Mouse (Mus musculus) intestine, embryonic 14.5 days (tissue): ENCODE measurements around the gene Map3k5. TPM values are rescaled to one million over a fixed set of nuclear protein-coding genes. Genes with fewer than 3 reads are reported as not detected.

Experiments
- ATAC-seq: fragments of 200-750 bp; cut with Nextera tagmentation; replicated peaks from 2 replicates; pipeline ENCODE4 v1.8.0; 2017; ENCODE audit warnings: low read depth, moderate number of reproducible peaks, moderate TSS enrichment, moderate library complexity; ENCODE audit not compliant: low FRiP score, low TSS enrichment
- DNase-seq: peaks from one replicate; pipeline ENCODE4 v3.0.0-alpha.2; 2018; ENCODE audit warnings: low spot score
- H3K27ac ChIP-seq: fragments of 300-500 bp; sonication (generic); 2 replicates; pipeline ENCODE4 v1.5.1; 2014; ENCODE audit warnings: low read depth, mild to moderate bottlenecking, control low read depth
- H3K27me3 ChIP-seq: fragments of 300-500 bp; sonication (generic); replicated peaks from 2 replicates; pipeline ENCODE4 v1.6.1; 2014; ENCODE audit warnings: low read length, control low read depth; ENCODE audit not compliant: control insufficient read depth, insufficient read depth
- H3K36me3 ChIP-seq: fragments of 300-500 bp; sonication (generic); 2 replicates; pipeline ENCODE4 v1.6.1; 2014; ENCODE audit warnings: low read length, control low read depth; ENCODE audit not compliant: control insufficient read depth, insufficient read depth
- H3K4me1 ChIP-seq: fragments of 300-500 bp; sonication (generic); replicated peaks from 2 replicates; pipeline ENCODE4 v1.6.1; 2014; ENCODE audit warnings: low read length, control low read depth, mixed read lengths; ENCODE audit not compliant: control insufficient read depth, insufficient read depth
- H3K4me2 ChIP-seq: fragments of 300-500 bp; sonication (generic); 2 replicates; pipeline ENCODE4 v1.6.1; 2014; ENCODE audit warnings: low read length
- H3K4me3 ChIP-seq: fragments of 300-500 bp; sonication (generic); 2 replicates; pipeline ENCODE4 v1.5.1; 2014; ENCODE audit warnings: low read depth, low read length, control low read depth, mixed read lengths
- H3K9ac ChIP-seq: fragments of 300-500 bp; sonication (generic); 2 replicates; pipeline ENCODE4 v1.6.1; 2014; ENCODE audit warnings: mild to moderate bottlenecking, low read length
- H3K9me3 ChIP-seq: fragments of 300-500 bp; sonication (generic); 2 replicates; pipeline ENCODE4 v1.6.1; 2016; ENCODE audit warnings: low read length, control low read depth; ENCODE audit not compliant: control insufficient read depth
- WGBS: fragments of 180-500 bp; shearing (Covaris S2); extraction: QIAGEN DNeasy Blood & Tissue Kit; methylation state at CpG from one replicate; pipeline ENCODE4 v1.1.7; 2014; 5-methylcytosine and 5-hydroxymethylcytosine counted together
- polyA plus RNA-seq: library from polyadenylated mRNA; unstranded; fragments of >200 nt; fragmentation: Nextera tagmentation; extraction: Ambion mirVana; gene quantifications from 2 replicates; pipeline ENCODE4 v1.2.1, GENCODE M21; 2014

Map3k5 gene
- polyA plus RNA-seq, 1 experiment from 2014 or later: 2.8 TPM

GRCm38 (mm10) chr10:20112026-20112973 is 178.0 kb downstream of the Map3k5 start:
- WGBS: 80% methylated on average over 18 of the region's 18 CpGs
- ATAC-seq (no peak), DNase-seq (no peak)
- no peaks in the 10 kb centered on the region for H3K36me3 ChIP-seq
- no peaks in the 10 kb centered on the region for H3K4me1 ChIP-seq
- H3K9me3 ChIP-seq: no peaks in the 10 kb centered on the region
- H3K4me2 ChIP-seq: no peak overlapping the region
- H3K4me3 ChIP-seq: no peak overlapping the region
- H3K9ac ChIP-seq: no peak overlapping the region
- H3K27me3 ChIP-seq: no peaks in the 10 kb centered on the region
- H3K27ac ChIP-seq: no peak overlapping the region

- Histone ChIP-seq H3K4me2 (no peak overlapping the region), H3K27ac (no peak overlapping the region), H3K27me3 (no peaks in the 10 kb centered on the region), H3K36me3 (no peaks in the 10 kb centered on the region), H3K9ac (no peak overlapping the region), H3K4me1 (no peaks in the 10 kb centered on the region), H3K4me3 (no peak overlapping the region), H3K9me3 (no peaks in the 10 kb centered on the region)
- DNase-seq (no peak), ATAC-seq (no peak)
- 94% methylated on average over 15 of the region's 15 CpGs for WGBS
Observed at GRCm38 (mm10) chr10:20119504-20120425, 185.5 kb downstream of the Map3k5 start.

- Histone ChIP-seq H3K4me3 (no peak overlapping the region), H3K4me1 (no peaks in the 10 kb centered on the region), H3K9ac (no peak overlapping the region), H3K36me3 (no peaks in the 10 kb centered on the region), H3K9me3 (no peaks in the 10 kb centered on the region), H3K27me3 (no peaks in the 10 kb centered on the region), H3K4me2 (no peak overlapping the region), H3K27ac (no peak overlapping the region)
- DNase-seq (no peak), ATAC-seq (no peak)
- 87% methylated on average over 4 of the region's 4 CpGs for WGBS
Observed at GRCm38 (mm10) chr10:20121981-20122380, 187.7 kb downstream of the Map3k5 start.

- ATAC-seq: no peak
- Histone ChIP-seq H3K27me3 (no peaks in the 10 kb centered on the region), H3K27ac (no peak overlapping the region), H3K4me1 (no peaks in the 10 kb centered on the region), H3K9ac (no peak overlapping the region), H3K4me2 (no peak overlapping the region), H3K9me3 (no peaks in the 10 kb centered on the region), H3K36me3 (no peaks in the 10 kb centered on the region), H3K4me3 (no peak overlapping the region)
- no peak for DNase-seq
- WGBS: 54% methylated on average over 9 of the region's 9 CpGs
Observed at GRCm38 (mm10) chr10:20123401-20123800, 189.1 kb downstream of the Map3k5 start.

GRCm38 (mm10) chr10:20124576-20124975 is 190.3 kb downstream of the Map3k5 start:
- ATAC-seq: no peak
- 90% methylated on average over 12 of the region's 12 CpGs for WGBS

GRCm38 (mm10) chr10:20125226-20125625 is 191.0 kb downstream of the Map3k5 start:
- no peaks in the 10 kb centered on the region for H3K9me3 ChIP-seq
- no peaks in the 10 kb centered on the region for H3K27me3 ChIP-seq
- WGBS: 44% methylated on average over 4 of the region's 4 CpGs
- no peak overlapping the region for H3K4me2 ChIP-seq
- no peaks in the 10 kb centered on the region for H3K4me1 ChIP-seq
- ATAC-seq (peak; percentile 74), DNase-seq (peak; percentile 73)
- no peak overlapping the region for H3K27ac ChIP-seq
- no peak overlapping the region for H3K9ac ChIP-seq
- no peak overlapping the region for H3K4me3 ChIP-seq
- no peaks in the 10 kb centered on the region for H3K36me3 ChIP-seq

More at GRCm38 (mm10) chr10:20124576-20124975, 190.3 kb downstream of the Map3k5 start:
- Histone ChIP-seq H3K4me3 (no peak overlapping the region), H3K4me2 (no peak overlapping the region), H3K27me3 (no peaks in the 10 kb centered on the region), H3K9me3 (no peaks in the 10 kb centered on the region), H3K4me1 (no peaks in the 10 kb centered on the region), H3K9ac (no peak overlapping the region), H3K36me3 (no peaks in the 10 kb centered on the region), H3K27ac (no peak overlapping the region)
- no peak for DNase-seq

- Histone ChIP-seq H3K27ac (no peak overlapping the region), H3K4me3 (no peak overlapping the region), H3K9ac (no peak overlapping the region), H3K4me2 (no peak overlapping the region), H3K9me3 (no peaks in the 10 kb centered on the region), H3K27me3 (no peaks in the 10 kb centered on the region), H3K36me3 (no peaks in the 10 kb centered on the region), H3K4me1 (no peaks in the 10 kb centered on the region)
- whole genome bisulfite sequencing: 76% methylated on average over 12 of the region's 12 CpGs
- DNase-seq (no peak), ATAC-seq (no peak)
Observed at GRCm38 (mm10) chr10:20132933-20133652, 198.8 kb downstream of the Map3k5 start.
